Mouse (Mus musculus) pancreas, adult 10 weeks (tissue): ENCODE measurements around the gene Gm8267. TPM values are rescaled to one million over a fixed set of nuclear protein-coding genes. Genes with fewer than 3 reads are reported as not detected.

ENCODE experiments used
- polyA plus RNA-seq: library from polyadenylated mRNA; stranded (reverse); fragments of 350-450 nt; fragmentation: Illumina TruSeq; extraction: RNeasy Lipid Tissue Mini Kit (QIAGEN cat#74804); gene quantifications from one replicate; pipeline ENCODE4 v1.2.3, GENCODE M21; 2015; ENCODE audit warnings: low read depth, low replicate concordance; ENCODE audit not compliant: insufficient read depth

The Gm8267 gene
- not detected for polyA plus RNA-seq

GRCm38 (mm10) chr14:44750240-44750639 is at the start of gene Gm8267:
Gm8267 (minus strand) TSS chr14:44750340.

DNA sequence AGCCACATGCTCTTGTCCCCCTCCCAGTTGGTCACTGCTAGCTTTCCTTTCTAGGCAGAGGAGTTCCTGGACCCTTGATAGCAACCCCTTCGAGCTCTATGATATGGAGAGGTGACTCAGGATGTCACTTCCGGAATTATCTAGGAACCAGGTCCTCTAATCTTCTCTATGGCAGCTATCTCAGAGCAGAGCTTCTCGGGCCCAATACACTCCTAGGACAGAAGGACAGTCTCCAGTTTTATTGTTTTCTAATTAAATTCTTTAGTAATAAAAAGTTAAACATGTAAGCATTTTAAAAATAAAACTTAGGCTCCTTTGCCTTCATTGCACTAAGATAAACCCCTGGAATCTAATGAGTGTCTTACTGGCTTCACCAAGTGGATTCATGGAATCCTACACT is 43.8 kb downstream of the Gm8267 start, which contains the start of gene Gm8257:
Gm8257 (minus strand) TSS at position 101 of the 400 bp plus-strand sequence.

Other genes starting within 250 kb of the Gm8267 start
- gene Gm17093, start 232.1 kb downstream of the Gm8267 start, polyA plus RNA-seq = not detected
- not detected for gene Gm8247, start 167.2 kb downstream of the Gm8267 start, polyA plus RNA-seq
- not detected for gene Gm5624, start 122.4 kb downstream of the Gm8267 start, polyA plus RNA-seq
- not detected for gene Gm8257, start 43.9 kb downstream of the Gm8267 start, polyA plus RNA-seq
- gene Ptgdr, start 109.0 kb upstream of the Gm8267 start, polyA plus RNA-seq = not detected
- 0.28 TPM for gene Ptger2, start 237.9 kb upstream of the Gm8267 start, polyA plus RNA-seq